Mouse (Mus musculus) cerebellum, adult (tissue): ENCODE data around the gene Hydin.
A peak's percentile ranks its signal among the peaks of the same experiment; 100 is the strongest.

Experiments used
- ATAC-seq: cut with Nextera tagmentation; 2 replicates; pipeline ENCODE4 v1.9.2; 2017; ENCODE audit warnings: mild to moderate bottlenecking, moderate library complexity, mixed read lengths; ENCODE audit not compliant: insufficient number of reproducible peaks, low FRiP score, low TSS enrichment

The Hydin gene

DNA sequence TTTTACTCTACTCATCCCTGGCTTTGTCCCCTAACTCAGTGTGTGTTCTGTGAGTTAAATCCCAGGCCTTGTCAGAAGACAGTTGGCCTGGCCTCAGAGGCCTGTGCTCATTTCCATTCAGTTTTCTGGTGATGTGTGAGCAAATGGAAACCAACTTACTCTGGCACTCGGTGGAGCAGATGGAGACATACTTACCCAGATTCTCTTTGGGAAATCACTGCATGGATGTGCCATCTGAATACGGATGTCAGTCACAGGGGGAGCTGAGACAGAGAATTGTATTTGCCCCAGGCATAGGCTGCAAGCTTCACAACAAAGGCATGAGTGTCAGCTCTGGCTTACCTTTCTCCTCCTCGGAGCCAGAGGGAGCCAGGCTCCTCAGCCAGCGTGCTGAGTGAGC is 359.7 kb downstream of the Hydin start:
- ATAC-seq = no peak

DNA sequence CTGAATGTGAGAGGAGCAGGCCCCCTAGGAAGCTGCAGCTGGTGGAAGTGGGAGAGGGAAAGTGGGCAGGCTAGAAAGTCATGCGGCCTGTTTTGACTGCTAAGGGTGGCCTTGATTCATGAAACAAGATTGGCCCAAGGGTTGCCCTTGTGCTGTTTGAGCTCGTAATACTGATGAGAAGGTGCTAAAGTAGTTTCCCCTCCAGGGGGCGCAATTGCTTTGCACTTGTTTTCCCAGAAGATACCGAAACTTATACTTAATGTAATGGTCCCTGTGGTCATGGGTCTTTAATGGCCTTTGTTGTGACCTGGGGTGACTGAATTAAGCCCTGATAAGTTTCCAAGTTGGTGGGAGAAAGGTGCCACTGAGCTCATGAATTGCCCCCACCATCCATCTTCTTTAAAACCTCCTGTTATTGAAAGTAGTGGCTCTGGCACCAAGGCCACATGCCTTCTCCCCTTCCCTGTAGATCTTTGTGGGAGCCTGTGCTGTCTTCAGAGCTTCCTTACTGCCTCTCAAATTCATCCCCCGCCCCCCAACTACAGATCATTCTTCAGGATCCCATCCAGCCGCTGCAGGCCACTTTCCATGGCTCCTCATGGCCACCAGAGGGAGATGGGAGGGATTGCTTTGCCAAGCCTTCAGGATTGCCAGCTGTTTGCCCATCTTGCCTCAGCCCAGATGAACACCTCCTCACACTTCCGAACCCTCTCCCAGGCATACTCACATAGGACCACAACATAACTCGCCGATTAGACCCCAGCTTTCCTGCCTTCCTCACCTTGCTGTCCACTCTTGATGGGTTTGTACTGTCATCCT is 362.7 kb downstream of the Hydin start:
- ATAC-seq = 0 out of 2 replicates have a peak, but pooled peaks have one; percentile 23

DNA sequence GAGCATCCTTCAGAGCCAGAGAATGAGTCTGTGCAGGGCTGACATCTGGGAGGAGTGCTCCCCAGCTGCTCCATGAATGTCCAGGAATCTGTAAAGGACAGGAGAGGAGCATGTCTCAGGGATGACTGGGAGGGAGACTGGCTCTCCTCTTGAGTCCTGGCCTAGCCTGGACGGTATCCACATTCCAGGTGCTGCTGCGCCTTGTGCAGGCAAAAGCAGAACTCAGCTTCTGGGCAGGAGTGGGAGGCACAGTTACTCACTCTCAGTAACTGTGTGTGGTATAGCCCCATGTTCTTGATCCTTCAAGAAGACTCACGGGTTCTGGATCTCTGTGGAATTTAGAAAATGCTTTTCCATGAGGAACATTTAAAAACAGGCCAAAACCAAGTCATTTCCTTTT is 363.3 kb downstream of the Hydin start:
- no peak for ATAC-seq

- ATAC-seq = peak; percentile 49; the same call in 1 of the 2 replicates
Measured at GRCm38 (mm10) chr8:110630571-110631071, 363.8 kb downstream of the Hydin start.

DNA sequence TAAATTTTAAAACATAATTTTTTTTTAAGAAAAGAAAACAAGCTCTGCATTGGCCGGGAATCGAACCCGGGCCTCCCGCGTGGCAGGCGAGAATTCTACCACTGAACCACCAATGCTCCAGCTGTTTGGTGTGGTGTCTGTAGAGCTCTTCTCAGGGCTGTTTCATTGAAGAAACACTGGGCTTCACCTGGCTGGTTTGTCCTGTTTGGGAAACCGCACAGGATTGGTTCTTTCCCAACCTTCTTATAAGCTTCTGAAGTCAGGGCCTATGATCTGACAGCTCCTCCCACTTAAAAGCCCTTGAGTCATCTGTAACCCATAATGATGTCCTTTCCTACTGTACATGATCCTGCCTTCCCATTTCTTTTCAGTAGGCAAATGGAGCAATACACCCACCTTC is 364.4 kb downstream of the Hydin start:
- no peak for ATAC-seq

- no peak for ATAC-seq
Measured at GRCm38 (mm10) chr8:110633814-110634213, 367.0 kb downstream of the Hydin start.

DNA sequence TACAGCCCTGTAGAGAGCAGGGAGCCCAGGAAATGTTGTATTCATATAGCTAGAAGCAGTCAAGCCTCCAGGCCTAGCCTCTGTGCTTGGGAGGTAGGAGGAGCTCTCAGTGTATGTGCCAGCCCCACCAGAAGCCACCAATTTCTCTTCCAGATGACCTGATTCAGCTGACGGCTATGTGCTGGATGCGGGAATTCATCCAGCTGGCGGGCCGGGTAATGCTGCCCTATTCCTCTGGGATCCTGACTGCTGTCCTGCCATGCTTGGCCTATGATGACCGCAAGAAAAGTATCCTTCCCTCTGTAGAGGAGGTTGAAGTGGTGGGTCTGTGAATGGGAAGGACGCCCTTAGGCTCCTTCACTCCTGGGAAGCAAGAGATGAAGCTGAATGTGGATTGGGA is 369.4 kb downstream of the Hydin start:
- no peak for ATAC-seq

DNA sequence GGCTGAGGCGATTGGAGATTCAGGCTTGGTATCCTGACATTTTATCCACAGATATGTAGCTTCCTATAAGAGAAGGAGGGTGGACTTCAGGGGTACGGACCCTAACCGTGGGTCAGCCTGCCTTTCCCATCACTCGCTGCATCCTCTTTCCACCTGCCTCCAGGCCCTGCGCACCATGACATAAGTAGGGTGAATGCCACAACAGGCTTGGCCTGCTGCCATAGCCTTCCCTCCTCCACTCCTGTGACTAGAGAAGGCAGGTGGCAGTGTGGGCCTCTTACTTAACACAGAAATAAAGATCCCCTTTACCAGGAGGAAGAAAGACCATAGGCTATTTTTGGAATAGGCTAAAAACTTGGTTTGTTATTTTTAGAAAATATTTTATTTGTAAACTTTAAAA is 375.6 kb downstream of the Hydin start:
- peak; percentile 31; the same call in 1 of the 2 replicates for ATAC-seq

- ATAC-seq = no peak
Measured at GRCm38 (mm10) chr8:110643177-110643576, 376.4 kb downstream of the Hydin start.

DNA sequence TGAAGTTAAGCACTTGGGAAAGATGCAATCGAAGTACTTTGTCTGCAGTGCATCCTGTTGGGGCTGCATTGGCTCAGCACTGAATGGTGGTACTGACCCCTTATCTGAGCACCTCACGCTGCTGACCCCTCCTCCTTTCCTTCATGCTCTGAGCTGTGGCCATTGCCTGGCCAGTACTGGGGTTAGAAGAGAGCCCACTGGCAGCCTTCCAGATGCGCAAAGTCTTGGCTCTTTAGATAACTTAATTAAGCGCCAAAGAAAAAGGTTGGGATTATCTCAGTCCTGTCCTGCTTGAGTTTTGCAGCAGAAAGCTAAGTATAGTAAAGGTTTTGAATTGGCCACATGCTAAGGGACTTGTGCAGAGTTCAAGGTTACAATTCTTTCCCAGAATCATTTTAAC is 377.6 kb downstream of the Hydin start:
- ATAC-seq = no peak

GRCm38 (mm10) chr8:110644901-110645300 is 378.1 kb downstream of the Hydin start:
- ATAC-seq = no peak

DNA sequence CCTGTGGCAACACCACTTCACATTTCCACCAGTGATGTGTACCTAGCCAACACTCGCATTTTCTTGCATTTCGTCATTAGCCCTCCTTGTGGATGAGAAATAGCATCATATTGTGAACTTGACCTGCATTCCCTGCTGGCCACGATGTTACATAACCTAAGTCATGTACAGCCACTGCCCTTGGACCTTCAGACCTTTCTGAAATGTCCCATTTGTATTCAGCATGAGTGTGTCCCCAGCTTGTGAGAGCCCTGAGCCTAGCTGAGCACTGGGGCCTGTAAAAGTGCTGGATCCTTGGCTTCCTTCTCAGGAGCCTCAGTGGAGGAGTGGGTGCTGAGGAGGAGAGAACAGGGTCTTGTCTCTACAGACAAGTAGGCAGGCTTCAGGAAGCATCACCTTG is 378.6 kb downstream of the Hydin start:
- ATAC-seq = no peak

DNA sequence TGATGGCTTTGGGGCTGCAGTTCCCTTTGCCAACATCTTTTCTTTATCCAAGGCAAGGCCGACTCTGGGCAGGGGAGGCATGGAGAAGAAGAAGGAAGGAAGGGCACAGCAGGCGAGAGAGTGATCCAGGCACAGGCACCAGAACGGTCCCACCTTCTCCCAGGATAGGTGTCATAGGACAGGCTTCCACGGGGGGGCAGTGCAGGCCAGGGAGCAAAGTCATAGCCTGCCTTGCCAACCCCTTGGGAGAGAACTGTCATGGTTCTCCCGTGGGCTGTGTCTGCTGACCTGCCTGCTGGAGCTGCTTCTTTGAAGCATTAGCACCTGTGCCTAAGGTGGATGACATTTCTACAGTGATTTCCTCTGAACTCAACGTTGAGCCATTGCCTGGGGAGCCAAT is 379.3 kb downstream of the Hydin start:
- peak; percentile 71 for ATAC-seq

- ATAC-seq = no peak
Measured at GRCm38 (mm10) chr8:110648577-110648976, 381.8 kb downstream of the Hydin start.

GRCm38 (mm10) chr8:110649286-110649685 is 382.5 kb downstream of the Hydin start:
- ATAC-seq = peak; percentile 62

GRCm38 (mm10) chr8:110650838-110651237 is 384.1 kb downstream of the Hydin start:
- no peak for ATAC-seq

GRCm38 (mm10) chr8:110651847-110652246 is 385.1 kb downstream of the Hydin start:
- no peak for ATAC-seq

DNA sequence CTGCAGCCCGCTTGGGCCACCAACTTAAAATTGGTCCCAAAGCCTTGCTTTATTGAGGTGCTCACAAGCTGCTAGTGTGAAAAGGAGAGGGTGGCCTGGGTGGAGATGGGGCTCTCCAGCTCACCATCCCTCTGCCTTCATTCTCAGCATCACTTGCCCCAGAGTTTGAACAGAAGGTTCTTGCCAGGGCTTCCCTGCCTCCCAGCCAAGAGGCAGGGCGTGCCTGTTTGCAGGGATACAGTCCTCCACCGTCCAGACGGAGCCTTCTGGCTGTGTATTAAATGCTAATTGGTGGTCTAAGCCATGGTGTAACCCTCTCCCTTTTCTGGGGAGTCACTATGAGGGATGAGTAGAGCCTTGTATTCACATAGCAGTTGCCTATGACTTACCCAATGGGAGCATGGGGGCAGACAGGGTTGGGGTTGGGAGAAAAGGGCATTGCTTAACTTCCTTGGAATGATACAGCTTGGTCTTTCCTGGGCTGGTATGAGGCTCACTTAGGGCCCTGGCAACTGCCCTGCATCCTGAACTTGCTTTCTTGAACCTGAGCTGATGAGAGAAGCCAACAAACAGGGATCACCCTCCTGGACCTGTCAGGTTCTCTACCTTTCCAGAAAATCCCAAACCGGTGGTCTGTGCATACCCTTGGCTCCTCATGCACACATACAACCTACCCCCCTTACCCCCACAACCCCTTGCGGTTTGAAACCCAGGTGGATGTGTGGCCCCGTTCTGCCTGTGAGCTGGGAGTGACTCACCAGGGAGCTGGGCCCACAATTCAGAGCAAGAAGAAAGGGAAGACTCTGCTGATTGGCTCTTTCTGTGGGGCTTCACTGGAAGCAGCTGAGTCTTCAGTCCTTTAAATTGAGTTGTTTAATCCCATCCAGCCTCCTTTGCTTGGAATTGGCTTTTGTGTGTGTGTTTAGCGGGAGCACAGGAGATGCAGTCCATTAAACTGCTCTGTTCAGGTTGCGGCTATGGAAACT is 387.6 kb downstream of the Hydin start:
- ATAC-seq = no peak

- ATAC-seq = 0 out of 2 replicates have a peak, but pooled peaks have one; percentile 29
Measured at GRCm38 (mm10) chr8:110655827-110656226, 389.1 kb downstream of the Hydin start.

DNA sequence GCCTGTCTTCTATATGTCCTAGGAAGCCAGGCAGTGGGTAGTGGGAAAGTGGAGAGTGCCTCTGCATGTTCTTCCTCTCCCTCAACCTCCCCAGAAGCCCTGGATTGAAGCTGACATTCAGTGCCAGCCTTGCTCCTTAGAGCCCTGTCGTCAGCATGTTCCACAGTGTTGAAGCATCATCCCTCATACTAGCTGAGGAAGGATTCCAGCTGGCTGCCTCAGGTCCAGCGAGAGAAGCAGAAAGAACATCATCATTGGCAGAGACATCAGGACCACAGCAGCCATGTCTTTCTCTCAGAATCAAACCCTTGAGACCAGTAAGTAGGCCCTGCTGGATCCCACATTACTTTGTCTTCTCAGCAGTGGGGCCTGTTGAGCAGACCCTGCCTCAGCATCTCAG is 390.9 kb downstream of the Hydin start:
- no peak for ATAC-seq
